Mouse (Mus musculus): ENCODE results near the gene Gm21964. TPM values are rescaled to one million over a fixed set of nuclear protein-coding genes. Genes with fewer than 3 reads are reported as not detected.

The Gm21964 gene
- not detected in 2 replicates for polyA plus RNA-seq (2015; fragmentation: Nextera tagmentation; extraction: Ambion mirVana)

GRCm38 (mm10) chr8:110100907-110101306 lies at the start of gene Gm21964:
Gene Gm21964 (plus strand): TSS chr8:110101207.

GRCm38 (mm10) chr8:110079282-110080221 lies 21.5 kb upstream of the Gm21964 start, which contains the start of gene Zfp612:
Gene Zfp612 (plus strand): TSS chr8:110079746.

GRCm38 (mm10) chr8:110102653-110103052 lies 1.6 kb downstream of the Gm21964 start, which contains the start of gene Gm17720:
Gene Gm17720 (minus strand): TSS chr8:110102753.

Other genes with a start within 250 kb of the Gm21964 start
- gene Phlpp2, start 232.7 kb upstream of the Gm21964 start, polyA plus RNA-seq (2015; fragmentation: Nextera tagmentation; extraction: Ambion mirVana) = 0.82 and 1.2 TPM in 2 replicates
- 0.24 and 0.32 TPM in 2 replicates for gene Marveld3, start 139.0 kb upstream of the Gm21964 start, polyA plus RNA-seq (2015; fragmentation: Nextera tagmentation; extraction: Ambion mirVana)
- gene Tat, start 110.8 kb upstream of the Gm21964 start, polyA plus RNA-seq (2015; fragmentation: Nextera tagmentation; extraction: Ambion mirVana) = 0.07 TPM in 1 of 2 replicates, not detected in the other
- not detected in 2 replicates for gene Chst4, start 61.5 kb upstream of the Gm21964 start, polyA plus RNA-seq (2015; fragmentation: Nextera tagmentation; extraction: Ambion mirVana)
- 4.8 and 5.8 TPM in 2 replicates for gene Zfp612, start 21.5 kb upstream of the Gm21964 start, polyA plus RNA-seq (2015; fragmentation: Nextera tagmentation; extraction: Ambion mirVana)
- gene Gm17720, start 1.5 kb downstream of the Gm21964 start, polyA plus RNA-seq (2015; fragmentation: Nextera tagmentation; extraction: Ambion mirVana) = not detected in 2 replicates
- gene Calb2, start 67.0 kb downstream of the Gm21964 start, polyA plus RNA-seq (2015; fragmentation: Nextera tagmentation; extraction: Ambion mirVana) = 0.23 TPM in 1 of 2 replicates, not detected in the other
- gene Cmtr2, start 114.5 kb downstream of the Gm21964 start, polyA plus RNA-seq (2015; fragmentation: Nextera tagmentation; extraction: Ambion mirVana) = 3.3 and 3.4 TPM in 2 replicates
- 0.12 and 0.21 TPM in 2 replicates for gene Hydin, start 165.8 kb downstream of the Gm21964 start, polyA plus RNA-seq (2015; fragmentation: Nextera tagmentation; extraction: Ambion mirVana)